Mouse (Mus musculus): ENCODE results near the gene M1ap.

M1ap gene

DNA sequence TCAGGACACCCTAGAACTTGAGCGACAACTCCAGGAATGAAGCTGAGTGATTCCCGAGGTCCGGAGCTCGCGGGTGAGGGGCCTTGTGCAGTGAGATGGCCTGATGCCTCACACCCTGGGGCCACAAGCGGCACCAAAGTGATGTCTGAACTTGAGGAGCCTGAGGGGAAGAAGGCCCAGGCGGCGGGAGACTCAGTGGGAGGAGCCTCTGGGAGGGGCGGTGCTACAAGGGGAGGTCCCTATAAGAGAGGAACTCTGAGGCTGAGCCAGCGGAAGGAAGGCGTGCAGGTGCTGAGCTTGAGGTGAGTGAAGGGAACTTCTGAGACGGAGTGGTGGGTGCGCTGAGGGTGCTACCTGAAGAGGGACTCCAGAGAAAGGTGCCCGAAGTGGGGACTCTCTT is at the start of gene M1ap:
TSS of gene M1ap (plus strand) at position 252 of the 400 bp plus-strand sequence.
- DNase-seq = no peak

DNA sequence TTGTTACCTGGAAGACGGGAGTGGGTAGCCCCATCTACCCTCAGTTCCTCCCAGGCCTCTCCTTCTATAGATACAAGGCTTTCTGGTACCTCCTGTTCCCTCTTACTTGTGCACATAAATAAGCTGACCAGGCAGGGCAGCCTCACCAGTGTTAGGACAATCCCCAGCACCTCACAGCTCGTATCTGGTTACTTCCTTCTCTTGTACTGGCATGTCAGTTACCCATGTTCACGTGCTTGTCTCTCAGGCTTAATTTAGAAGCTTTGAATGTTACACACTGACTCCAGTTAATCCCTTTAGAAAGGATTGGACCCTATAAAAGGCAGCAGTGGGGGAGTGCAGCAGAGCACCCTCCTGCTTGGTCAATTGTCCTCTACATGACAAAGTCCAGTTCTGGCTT is 49.4 kb upstream of the M1ap start:
- no peak for DNase-seq

- DNase-seq = no peak
Observed at GRCm38 (mm10) chr6:82898227-82898626, 48.5 kb upstream of the M1ap start.

- DNase-seq = no peak
Observed at GRCm38 (mm10) chr6:82898745-82899144, 48.0 kb upstream of the M1ap start.

DNA sequence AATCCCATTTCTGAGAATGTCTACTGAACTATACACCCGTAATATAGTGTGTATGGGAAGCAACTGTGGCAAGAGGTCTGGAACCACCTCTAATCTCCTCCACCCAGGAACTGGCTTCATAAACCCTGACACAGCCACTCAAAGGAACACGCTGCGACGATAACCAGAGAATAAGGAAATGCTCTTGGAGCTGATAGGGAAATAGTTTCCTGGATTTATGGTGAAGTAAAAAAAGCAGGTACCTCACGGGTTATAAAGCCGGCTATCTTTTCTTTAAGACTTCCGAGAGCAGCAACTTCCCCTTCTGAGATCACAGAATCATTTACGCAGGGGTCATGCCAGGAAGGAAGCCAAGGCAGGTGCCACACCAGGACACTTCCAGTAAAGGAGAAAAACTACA is 44.1 kb upstream of the M1ap start:
- no peak for DNase-seq

DNA sequence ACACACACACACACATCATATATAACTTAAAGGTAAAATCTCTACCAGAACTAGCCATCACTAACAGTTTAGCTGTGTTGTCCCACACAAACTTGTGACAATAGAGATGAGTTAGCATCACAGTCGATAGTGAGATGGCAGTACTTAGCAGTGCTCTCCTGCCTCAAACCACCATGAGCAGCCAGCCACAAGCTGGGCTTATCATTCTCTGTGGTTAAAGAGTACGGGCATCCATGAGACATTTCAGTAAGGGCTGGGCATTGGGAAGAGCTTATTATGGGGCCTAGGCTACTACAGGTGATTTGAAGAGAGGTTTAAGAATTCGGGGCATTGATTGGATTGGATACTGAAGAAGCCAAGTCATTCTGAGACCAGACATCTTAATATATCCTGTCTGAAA is 39.7 kb upstream of the M1ap start:
- DNase-seq = no peak

- no peak for DNase-seq
Observed at GRCm38 (mm10) chr6:82908034-82908433, 38.7 kb upstream of the M1ap start.

DNA sequence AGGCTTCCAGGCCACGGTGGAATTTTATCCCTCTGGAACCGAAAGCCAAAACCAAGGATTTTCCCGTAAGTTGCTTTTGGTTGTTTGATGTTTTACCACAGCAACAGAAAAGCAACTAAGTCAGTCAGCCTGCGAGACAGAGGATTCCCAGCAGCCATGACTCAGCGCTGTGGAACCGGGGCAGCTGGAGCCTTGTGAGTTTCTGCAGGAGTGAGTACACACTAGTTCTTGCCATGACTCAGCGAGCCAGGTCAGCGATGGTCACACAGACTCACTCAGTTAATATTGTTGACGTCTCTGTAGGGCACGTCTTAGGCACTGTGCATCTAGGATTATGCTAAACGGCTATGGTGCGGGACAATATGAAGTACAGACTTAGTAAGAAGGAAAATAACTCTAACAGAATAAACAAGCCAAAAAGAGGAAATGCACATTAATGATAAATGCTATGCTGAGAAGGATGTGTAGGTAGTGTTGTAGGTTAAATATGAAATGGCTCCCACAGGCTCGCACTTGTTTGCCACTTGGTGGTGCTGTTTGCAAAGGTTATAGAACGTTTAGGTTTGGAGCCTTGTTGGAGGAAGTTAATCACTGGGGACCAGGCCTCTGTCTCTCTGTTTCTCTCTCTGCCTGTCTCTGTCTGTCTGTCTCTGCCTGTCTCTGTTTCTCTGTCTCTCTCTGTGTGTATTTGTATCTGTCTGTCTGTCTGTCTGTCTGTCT is 37.4 kb upstream of the M1ap start:
- DNase-seq = peak; percentile 43

GRCm38 (mm10) chr6:82911303-82911702 is 35.4 kb upstream of the M1ap start:
- DNase-seq = no peak

- no peak for DNase-seq
Observed at GRCm38 (mm10) chr6:82913336-82914247, 33.1 kb upstream of the M1ap start.

- peak; percentile 66 for DNase-seq
Observed at GRCm38 (mm10) chr6:82915889-82916288, 30.8 kb upstream of the M1ap start.

DNA sequence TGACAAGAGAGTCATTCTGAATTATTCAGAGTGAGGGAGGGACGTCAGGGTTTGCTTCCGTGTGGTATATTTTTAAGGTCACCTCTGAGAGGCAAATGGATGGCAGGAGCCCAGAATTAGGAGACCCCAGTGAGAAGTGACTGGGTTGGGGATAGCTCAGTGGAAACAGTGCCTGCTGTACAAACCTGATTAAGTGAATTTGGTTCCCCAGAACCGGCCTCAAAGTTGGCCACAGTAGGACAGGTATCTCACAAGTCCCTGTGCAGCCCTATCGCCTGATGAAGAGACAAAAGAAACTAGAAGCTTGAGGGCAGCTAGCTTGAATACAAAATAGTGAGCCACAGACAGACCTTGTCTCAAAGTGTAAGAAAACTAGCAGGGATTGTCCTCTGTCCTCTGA is 30.2 kb upstream of the M1ap start:
- DNase-seq = no peak

DNA sequence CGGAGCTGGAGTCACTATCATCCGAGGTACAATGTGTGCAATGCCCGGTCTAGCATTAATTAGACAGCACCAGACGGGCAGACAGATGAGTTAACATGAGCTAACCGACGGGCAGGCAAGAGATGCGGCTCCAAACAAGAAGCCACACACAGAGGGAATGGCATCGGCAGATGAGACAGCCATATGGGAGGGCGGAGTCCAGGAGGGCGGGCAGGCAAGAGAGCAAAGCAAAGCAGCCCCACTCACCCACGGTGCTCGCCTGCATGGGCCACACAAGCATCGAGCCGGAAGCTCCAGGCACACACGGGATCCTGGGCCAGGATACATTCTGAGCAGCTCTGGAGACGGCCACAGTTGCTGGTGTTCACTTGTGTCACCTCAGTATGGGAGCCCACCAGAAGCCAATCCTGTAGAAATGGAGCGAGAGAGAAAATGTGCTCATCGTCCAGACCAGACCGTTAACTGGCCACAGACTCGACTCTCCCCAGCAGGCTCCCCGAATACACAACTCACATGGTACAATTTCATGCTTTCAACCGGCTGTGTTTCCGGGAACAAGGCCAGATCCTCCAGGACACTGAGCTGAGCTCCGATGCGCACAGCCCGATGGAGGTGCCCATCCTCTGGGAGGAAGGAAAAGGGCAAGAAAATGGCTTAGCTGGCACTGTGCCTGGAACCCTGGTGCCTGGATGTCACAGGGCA is 29.5 kb upstream of the M1ap start:
- DNase-seq = peak; percentile 90

- DNase-seq = no peak
Observed at GRCm38 (mm10) chr6:82917778-82918129, 28.9 kb upstream of the M1ap start.

DNA sequence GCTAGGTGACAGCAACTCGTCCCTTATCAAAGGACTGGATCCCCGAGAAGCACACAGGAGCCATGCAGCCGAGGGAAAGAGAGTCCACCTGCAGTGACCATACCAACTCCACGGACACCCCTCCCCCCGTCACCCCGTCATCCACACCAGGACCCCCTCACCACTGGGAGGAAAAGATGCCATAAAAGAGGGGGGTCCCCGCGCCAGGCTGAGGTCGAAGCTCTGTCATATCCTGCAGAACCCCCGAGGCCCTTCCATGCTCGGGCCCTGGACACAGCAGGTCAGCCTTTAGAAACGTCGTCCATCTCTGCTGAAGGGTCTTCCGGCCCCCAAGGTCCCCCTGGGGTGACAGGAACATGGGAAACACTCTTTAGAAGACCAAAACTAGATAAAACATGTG is 28.3 kb upstream of the M1ap start:
- no peak for DNase-seq

- DNase-seq = no peak
Observed at GRCm38 (mm10) chr6:82919520-82919919, 27.2 kb upstream of the M1ap start.

GRCm38 (mm10) chr6:82921426-82922224 is 25.1 kb upstream of the M1ap start:
- no peak for DNase-seq

DNA sequence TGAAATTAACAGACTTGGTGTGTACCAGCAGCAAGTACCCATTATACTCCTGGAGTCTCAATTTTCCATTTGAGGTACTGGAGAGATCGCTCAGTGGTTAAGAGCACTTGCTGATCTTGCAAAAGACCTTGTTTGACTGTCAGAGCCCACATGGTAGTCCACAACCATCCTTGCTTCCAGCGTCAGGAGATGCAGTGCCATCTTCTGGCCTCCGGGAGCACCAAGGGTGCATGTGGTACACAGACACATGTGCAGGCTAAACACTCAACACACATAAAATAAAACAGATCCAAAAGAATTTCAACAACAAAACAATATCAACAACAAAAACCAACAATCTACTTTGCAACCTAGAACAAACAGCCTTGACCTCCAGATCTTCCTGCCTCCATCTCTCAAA is 21.7 kb upstream of the M1ap start:
- no peak for DNase-seq

DNA sequence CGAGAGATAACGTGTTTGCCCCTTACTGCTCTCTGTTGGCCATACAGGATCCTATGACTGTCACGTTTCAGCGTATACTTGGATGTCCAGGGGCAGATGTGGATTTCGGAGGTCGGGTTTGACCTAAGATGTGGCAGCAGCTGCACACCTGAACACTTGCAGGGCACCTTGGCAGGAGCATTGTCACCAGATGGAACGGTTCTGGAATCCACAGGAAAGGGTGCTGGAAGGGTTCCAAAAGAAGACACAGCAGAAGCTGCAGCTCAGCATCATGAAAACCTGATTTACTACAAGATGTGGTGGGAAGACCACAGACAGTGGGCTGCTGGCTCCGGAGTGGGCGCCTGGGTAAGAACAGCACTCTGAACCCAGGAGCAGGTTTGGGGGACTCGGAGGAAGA is 20.6 kb upstream of the M1ap start:
- DNase-seq = no peak

GRCm38 (mm10) chr6:82926528-82926927 is 20.2 kb upstream of the M1ap start:
- no peak for DNase-seq

- no peak for DNase-seq
Observed at GRCm38 (mm10) chr6:82927617-82928016, 19.1 kb upstream of the M1ap start.

GRCm38 (mm10) chr6:82934616-82935230 is 12.0 kb upstream of the M1ap start:
- no peak for DNase-seq
